Mouse (Mus musculus): Measurements from ENCODE around the gene Dtx3l.
"Not testable (repeated sequence)": the region's sequence is repeated elsewhere in the genome, so short reads cannot be mapped to it uniquely, and the experiment has no call there.

Gene Dtx3l

GRCm38 (mm10) chr16:35932179-35933055, 6.5 kb downstream of the Dtx3l start:
- in situ Hi-C loops (cut with MboI, MseI) = no loop called here

- in situ Hi-C loops (cut with MboI, MseI) = no loop called here
Observed at GRCm38 (mm10) chr16:35924341-35924740, 14.6 kb downstream of the Dtx3l start.

DNA sequence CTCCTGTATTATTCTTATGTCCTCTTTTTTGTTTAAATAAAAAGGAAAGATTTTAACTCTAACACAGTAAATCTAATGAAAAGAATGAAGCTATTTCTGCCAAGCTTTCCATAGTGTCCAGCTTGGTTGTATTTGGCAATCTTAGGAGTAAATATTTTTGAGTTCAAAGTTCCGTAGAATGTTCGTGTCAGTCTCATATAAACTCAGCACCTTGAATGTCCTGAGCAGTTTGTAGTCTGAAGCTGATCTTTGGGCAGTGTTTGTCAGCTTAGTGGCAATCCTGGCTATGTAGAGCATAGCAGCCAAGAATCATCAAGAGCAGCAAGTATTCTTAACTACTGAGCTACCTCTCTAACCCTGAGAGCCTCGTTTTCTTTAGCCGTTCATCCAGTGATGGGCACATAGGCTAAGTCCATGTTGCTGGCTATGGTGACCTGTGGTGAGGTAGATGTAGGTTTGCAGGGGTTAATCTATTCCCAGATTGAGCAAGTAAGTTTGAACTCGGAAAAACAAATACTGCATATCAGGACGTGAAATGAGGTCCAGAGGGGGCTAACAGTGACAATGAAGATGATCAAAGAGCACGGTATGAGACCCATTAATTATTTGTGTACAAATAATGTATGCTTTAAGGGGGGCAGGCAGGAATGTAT, 15.3 kb downstream of the Dtx3l start:
- in situ Hi-C loops (cut with MboI, MseI) = no loop called here

DNA sequence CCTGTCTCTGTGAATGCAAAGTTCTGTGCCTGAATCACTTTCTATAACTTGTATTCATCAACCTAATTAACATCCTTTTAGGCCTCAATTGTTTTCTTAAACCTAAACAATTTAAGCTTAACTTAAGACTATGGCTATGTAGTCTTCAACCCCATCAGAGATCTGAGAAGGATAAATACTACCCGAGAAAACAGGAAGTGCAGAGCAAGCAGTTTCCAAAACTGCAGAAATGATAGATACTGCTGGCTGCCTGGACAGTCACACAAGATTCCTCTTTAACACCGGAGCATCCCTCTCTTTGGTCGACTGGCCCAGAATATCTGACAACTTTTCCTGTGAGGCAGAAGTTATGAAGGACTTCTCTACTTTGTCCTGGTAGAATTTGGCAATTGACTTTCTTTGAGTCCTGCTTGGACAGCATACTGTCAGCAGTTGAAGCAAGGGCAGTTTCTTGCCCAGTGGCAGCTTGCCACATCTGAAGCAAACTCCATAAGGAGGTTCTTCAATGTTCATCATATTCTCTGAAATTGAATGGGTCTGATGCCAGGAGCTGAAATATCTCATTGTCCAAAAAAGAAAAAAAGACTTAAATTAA, 16.6 kb downstream of the Dtx3l start:
- in situ Hi-C loops (cut with MboI, MseI) = no loop called here

DNA sequence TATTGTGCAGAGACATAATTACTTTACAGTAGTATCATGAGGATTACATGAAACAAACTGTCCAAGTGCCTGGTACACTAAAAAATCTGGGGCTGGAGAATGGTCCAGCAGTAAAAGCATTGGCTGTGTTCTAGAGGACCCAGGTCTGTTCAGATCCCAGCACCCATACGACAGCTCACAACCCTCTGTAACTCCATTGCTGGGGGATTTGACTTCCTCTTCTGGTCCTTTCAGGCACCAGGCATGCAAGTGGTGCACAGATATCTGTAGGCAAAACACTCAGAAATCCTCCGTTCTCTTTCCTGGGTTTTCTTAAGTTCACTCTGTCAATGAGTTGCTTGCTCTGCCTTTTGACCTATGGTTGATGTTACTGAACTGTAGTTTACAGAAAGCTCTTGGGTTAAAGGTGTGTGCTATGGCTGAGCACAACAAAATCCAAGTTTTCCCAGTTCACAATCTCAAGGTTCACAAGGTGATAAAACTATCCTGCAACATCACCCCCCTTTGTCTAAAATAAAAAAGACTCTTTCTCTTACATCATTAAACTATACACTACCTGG, 17.2 kb downstream of the Dtx3l start:
- in situ Hi-C loops (cut with MboI, MseI) = no loop called here

DNA sequence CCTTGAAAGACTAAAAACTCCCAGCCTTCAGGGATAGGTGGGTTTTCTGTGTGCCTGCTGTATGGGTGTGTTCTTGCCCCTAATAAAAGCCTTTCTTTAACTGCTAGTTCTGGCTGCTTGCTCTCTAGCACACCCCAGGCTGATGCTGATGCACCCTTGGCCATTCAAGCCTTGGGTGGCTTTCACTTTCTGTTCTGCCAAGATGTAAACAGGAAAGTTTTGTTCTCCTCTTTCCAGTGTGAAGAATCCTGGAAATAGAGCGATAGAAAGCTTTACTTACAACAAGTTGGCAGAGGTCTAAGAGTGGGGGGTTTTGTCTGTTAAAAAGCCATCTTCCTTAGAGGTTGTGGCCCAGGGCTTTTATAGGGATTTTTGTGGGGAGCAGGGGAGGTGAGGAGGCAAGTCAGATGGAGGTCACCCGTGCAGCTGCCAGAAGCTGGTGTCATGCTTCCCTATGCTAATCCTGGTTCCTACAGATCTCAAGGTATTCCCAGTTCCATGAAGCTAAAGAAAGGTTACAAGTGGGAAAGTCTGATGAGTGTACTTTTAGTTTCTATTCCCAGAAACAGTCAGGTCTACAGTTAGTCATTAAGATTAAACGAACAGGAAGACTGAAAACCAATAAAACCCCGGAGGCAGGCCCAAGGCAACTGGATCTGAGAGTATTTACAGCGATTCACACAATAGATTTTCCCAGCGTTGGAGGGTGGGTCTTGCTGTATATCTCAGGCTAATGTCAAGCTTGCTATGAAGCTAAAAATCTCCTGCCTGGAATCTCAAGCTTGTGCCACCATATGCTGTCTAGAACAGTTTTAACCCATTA, 20.0 kb downstream of the Dtx3l start:
- in situ Hi-C loops (cut with MboI, MseI) = loop anchor here (5.0 to 10.0 kb wide), 2 partner anchors 47 to 1434 kb away; partner anchors contain the start of gene Parp14

GRCm38 (mm10) chr16:35914301-35914700, 24.6 kb downstream of the Dtx3l start:
- in situ Hi-C loops (cut with MboI, MseI) = loop anchor here (10.0 kb wide), 1 partner anchor 1430 kb away; no protein-coding TSS in a partner anchor

DNA sequence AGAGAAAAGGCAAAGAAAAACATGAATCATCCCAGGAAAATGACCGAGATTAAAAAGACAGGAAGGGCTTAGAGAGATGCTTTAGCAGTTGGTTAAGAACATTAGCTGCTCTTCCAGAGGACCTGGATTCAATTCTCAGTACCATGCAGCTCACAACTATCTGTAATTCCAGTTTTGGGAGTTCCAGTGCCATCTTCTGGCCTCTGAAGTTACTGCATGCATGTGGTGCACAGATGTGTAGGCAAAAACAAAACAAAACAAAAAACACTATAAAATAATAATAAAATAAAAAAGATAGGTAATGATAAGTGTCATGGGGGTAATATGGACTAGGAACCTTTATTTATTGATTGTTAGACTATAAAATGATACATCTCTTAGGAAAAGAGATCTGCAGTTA, 25.4 kb downstream of the Dtx3l start:
- in situ Hi-C loops (cut with MboI, MseI) = loop anchor here (10.0 kb wide), 1 partner anchor 1429 kb away; no protein-coding TSS in a partner anchor

GRCm38 (mm10) chr16:35911449-35911848, 27.5 kb downstream of the Dtx3l start:
- in situ Hi-C loops (cut with MboI, MseI) = loop anchor here (10.0 kb wide), 1 partner anchor 1427 kb away; no protein-coding TSS in a partner anchor

- in situ Hi-C loops (cut with MboI, MseI) = no loop called here
Observed at GRCm38 (mm10) chr16:35907432-35908201, 31.3 kb downstream of the Dtx3l start.

GRCm38 (mm10) chr16:35906887-35907286, 32.1 kb downstream of the Dtx3l start:
- in situ Hi-C loops (cut with MboI, MseI) = no loop called here

- in situ Hi-C loops (cut with MboI, MseI) = no loop called here
Observed at GRCm38 (mm10) chr16:35905819-35906485, 33.0 kb downstream of the Dtx3l start.

DNA sequence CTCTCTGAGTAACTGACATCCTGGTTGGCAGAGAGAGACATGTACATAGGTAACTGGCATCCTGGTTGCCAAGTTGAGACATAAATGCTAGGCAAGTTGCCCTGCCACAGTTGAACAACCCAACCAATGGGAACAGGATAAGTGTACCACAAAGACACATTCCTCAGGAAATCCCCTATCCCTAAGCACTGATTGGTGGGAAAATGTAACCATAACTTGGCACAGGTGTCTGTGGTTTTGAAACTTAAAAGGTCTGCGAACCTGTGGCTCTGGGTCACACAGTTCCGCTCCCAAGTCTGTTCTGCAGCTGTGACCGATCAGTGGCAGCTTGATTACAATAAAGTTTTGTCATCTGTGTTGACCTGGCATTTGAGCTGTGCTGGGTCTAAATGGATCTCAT, 33.6 kb downstream of the Dtx3l start:
- in situ Hi-C loops (cut with MboI, MseI) = no loop called here

GRCm38 (mm10) chr16:35904121-35904736, 34.7 kb downstream of the Dtx3l start:
- in situ Hi-C loops (cut with MboI, MseI) = no loop called here

DNA sequence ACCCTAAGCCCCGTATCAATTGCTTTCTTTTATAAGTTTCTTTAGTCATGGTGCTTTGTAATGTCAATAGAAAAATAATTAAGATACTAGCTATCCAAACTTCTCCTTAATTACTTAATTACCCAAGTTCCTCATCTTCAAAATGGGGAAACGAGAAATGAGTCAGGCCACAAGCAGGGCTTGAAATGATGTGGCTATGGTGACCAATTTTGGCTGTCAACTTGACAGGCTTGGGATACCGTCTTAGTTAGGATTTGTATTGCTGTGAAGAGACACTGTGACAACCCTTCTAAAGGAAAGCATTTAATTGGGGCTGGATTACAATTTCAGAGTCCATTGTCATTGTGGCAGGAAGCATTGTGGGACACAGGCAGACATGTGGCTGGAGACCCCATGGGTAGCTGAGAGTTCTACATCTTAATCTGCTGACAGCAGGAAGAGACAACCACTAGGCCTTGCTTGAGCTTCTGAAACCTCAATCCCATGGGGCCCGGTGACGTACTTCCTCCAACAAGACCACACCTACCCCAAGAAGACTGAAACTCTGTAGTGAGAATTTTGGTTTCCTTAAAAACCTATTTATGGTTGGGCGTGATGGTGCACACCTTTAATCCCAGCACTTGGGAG, 35.8 kb downstream of the Dtx3l start:
- in situ Hi-C loops (cut with MboI, MseI) = no loop called here

DNA sequence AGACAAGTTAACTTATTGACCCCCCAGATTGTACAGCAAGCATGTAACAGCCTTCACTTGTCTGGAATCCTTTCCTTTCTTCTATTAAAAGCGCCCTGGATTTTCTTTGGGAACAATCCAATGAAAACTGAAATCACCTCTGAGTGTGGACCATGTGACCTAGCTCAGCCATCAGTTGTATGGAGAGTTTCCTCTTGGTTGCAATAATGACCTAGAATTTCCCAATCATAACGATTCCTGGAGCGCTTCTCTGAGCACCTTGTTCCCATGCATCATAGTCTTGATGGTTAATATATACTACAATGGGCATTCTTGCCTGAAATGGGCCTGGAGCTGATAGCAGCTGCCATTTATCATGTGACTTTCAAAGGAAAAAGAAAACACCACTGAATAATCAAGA, 38.4 kb downstream of the Dtx3l start:
- in situ Hi-C loops (cut with MboI, MseI) = no loop called here

- in situ Hi-C loops (cut with MboI, MseI) = no loop called here
Observed at GRCm38 (mm10) chr16:35894997-35895396, 44.0 kb downstream of the Dtx3l start.

DNA sequence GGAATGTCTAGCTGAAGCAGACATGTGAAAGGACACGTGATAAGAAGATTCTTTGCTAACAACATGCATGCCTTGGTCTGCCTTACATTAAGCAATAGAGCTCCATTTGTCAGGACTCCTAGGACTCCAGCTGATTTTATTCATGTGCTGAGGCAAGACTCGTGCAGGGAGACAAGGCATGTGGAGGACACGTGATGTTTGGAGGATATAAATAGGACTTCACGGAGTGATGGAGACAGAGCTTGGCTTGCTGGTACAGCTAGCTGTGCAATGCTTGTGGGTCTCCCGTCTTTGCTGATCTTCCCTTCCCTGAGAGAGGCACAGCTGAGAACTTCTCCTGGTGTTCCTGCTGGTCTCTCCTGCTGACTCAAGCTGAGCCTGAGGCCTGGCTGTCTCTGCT, 47.3 kb downstream of the Dtx3l start:
- in situ Hi-C loops (cut with MboI, MseI) = not testable (repeated sequence)

DNA sequence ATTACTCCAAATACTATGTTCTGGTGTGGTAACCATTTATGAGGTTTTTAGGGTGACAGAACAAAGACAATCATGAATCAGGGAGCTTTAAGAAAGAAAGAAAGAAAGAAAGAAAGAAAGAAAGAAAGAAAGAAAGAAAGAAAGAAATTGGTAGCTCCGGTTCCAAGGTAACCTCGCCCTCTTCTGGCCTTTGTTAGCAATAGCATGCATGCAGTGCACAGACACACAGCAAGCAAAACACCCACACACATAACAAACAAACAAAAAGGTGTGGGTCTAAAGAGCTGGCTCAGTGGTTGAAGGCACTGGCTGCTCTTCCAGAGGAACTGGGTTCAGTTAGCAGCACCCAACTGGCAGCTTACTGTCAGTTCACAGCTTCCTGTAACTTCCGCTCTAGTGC, 48.3 kb downstream of the Dtx3l start:
- in situ Hi-C loops (cut with MboI, MseI) = no loop called here

All from T-helper 1 cell (primary cell).